Mouse (Mus musculus): ENCODE data around the gene Gm21366.
"Not testable (repeated sequence)": the region's sequence is repeated elsewhere in the genome, so short reads cannot be mapped to it uniquely, and the experiment has no call there.

The Gm21366 gene

GRCm38 (mm10) chrY:22861156-22861555 is at the start of gene Gm21366:
Gene Gm21366 (minus strand): TSS chrY:22861256.
- not testable (repeated sequence) for DNase-seq (ENCODE audit: low read depth, low spot score)
